Mouse (Mus musculus) midbrain, embryonic 14.5 days (tissue): ENCODE measurements around the gene Slc6a2. TPM values are rescaled to one million over a fixed set of nuclear protein-coding genes. Genes with fewer than 3 reads are reported as not detected.

Source experiments
- ATAC-seq: fragments of 200-750 bp; cut with Nextera tagmentation; 2 replicates; pipeline ENCODE4 v1.8.0; 2017; ENCODE audit warnings: moderate number of reproducible peaks, moderate library complexity; ENCODE audit not compliant: low FRiP score, low TSS enrichment
- DNase-seq: peaks from one replicate; pipeline ENCODE4 v3.0.0-alpha.2; 2015
- H3K27ac ChIP-seq: fragments of 300-500 bp; sonication (generic); replicated peaks from 2 replicates; pipeline ENCODE4 v1.5.1; 2014; ENCODE audit warnings: mild to moderate bottlenecking, low read depth, low read length, moderate library complexity
- H3K27me3 ChIP-seq: fragments of 300-500 bp; sonication (generic); 2 replicates; pipeline ENCODE4 v1.6.1; 2014; ENCODE audit warnings: low read length, control low read depth, mixed read lengths; ENCODE audit not compliant: control insufficient read depth, insufficient read depth
- H3K36me3 ChIP-seq: fragments of 300-500 bp; sonication (generic); 2 replicates; pipeline ENCODE4 v1.6.1; 2014; ENCODE audit warnings: low read length, control low read depth; ENCODE audit not compliant: control insufficient read depth, insufficient read depth
- H3K4me1 ChIP-seq: fragments of 300-500 bp; sonication (generic); 2 replicates; pipeline ENCODE4 v1.6.1; 2014; ENCODE audit warnings: mild to moderate bottlenecking, antibody characterized with exemption, low read length, control low read depth; ENCODE audit not compliant: control insufficient read depth, insufficient read depth
- H3K4me2 ChIP-seq: fragments of 300-500 bp; sonication (generic); 2 replicates; pipeline ENCODE4 v1.6.1; 2014; ENCODE audit warnings: mild to moderate bottlenecking, low read length, moderate library complexity
- H3K4me3 ChIP-seq: fragments of 300-500 bp; sonication (generic); replicated peaks from 2 replicates; pipeline ENCODE4 v1.5.1; 2014; ENCODE audit warnings: low read depth, low read length
- H3K9ac ChIP-seq: fragments of 300-500 bp; sonication (generic); replicated peaks from 2 replicates; pipeline ENCODE4 v1.6.1; 2014; ENCODE audit warnings: mild to moderate bottlenecking, low read length, moderate library complexity
- H3K9me3 ChIP-seq: fragments of 300-500 bp; sonication (generic); 2 replicates; pipeline ENCODE4 v1.6.1; 2016; ENCODE audit warnings: low read length, control low read depth, mixed read lengths; ENCODE audit not compliant: control insufficient read depth
- WGBS: fragments of 180-500 bp; shearing (Covaris S2); extraction: QIAGEN DNeasy Blood & Tissue Kit; methylation state at CpG from one replicate; pipeline ENCODE4 v1.1.7; 2014; 5-methylcytosine and 5-hydroxymethylcytosine counted together
- polyA plus RNA-seq: library from polyadenylated mRNA; unstranded; fragments of >200 nt; fragmentation: Nextera tagmentation; extraction: Ambion mirVana; gene quantifications from 2 replicates; pipeline ENCODE4 v1.2.1, GENCODE M21; 2014

Slc6a2 gene
- polyA plus RNA-seq, 1 experiment from 2014 or later, result 2.4 TPM

- Histone ChIP-seq H3K4me2 (no peak overlapping the region), H3K4me1 (no peaks in the 10 kb centered on the region), H3K27ac (no peak overlapping the region), H3K9ac (no peak overlapping the region), H3K36me3 (no peaks in the 10 kb centered on the region), H3K27me3 (no peaks in the 10 kb centered on the region), H3K9me3 (no peaks in the 10 kb centered on the region), H3K4me3 (no peak overlapping the region)
- WGBS, result 34% methylated on average over 2 of the region's 2 CpGs
- ATAC-seq, result no peak
- peak; percentile 91 for DNase-seq
Observed at GRCm38 (mm10) chr8:92998600-92998999, 38.7 kb downstream of the Slc6a2 start.

DNA sequence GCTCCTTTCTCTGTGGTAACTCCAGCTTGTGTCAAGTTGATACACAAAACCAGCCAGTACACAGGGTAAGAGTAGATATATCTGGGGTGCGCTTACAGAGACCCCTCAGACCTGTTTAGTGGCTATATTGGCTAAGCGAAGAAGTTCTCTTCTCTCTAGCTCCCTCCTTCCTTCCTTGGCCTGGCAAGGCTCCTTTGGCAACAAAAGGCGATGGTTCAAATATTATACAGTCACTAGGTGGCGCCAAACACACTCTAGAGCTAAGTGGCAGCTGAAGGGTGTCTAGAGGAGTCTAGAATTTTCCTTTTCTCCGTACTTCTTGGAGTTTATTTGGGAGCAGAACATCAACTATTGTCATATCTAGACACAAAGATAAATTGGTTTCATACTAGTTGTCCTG lies 50.4 kb downstream of the Slc6a2 start:
- peak; percentile 89 for DNase-seq
- Histone ChIP-seq H3K4me2 (no peak overlapping the region), H3K27me3 (no peaks in the 10 kb centered on the region), H3K9ac (no peak overlapping the region), H3K36me3 (no peaks in the 10 kb centered on the region), H3K27ac (no peak overlapping the region), H3K4me1 (no peaks in the 10 kb centered on the region), H3K9me3 (no peaks in the 10 kb centered on the region), H3K4me3 (no peak overlapping the region)
- no peak for ATAC-seq
- 36% methylated on average over 5 of the region's 5 CpGs for WGBS

DNA sequence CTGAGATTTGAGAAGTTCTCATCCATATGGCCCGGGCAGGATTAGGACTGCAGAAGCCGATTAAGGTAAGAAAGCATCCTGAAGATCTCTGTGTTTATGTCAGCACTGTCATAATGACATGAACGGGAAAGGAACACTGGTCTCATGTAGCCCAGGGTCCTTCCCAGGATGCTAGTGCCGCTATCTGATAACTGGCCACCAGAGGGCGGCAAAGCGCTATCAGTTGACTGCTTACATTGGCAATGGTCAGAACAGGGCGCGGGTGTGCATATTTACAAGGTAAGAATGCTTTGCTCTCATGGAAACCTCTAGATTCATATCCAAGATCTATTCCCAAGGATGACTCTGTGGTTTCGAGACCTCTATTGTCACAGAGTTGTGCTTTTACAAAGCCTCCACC lies 51.6 kb downstream of the Slc6a2 start:
- Histone ChIP-seq H3K36me3 (no peaks in the 10 kb centered on the region), H3K27me3 (no peaks in the 10 kb centered on the region), H3K4me3 (no peak overlapping the region), H3K4me2 (no peak overlapping the region), H3K9ac (no peak overlapping the region), H3K27ac (no peak overlapping the region), H3K9me3 (no peaks in the 10 kb centered on the region), H3K4me1 (no peaks in the 10 kb centered on the region)
- ATAC-seq (peak; percentile 50; the same call in 1 of the 2 replicates), DNase-seq (peak; percentile 95)
- 8% methylated on average over 9 of the region's 9 CpGs for whole genome bisulfite sequencing

GRCm38 (mm10) chr8:93012226-93012625 lies 52.3 kb downstream of the Slc6a2 start:
- Histone ChIP-seq H3K4me1 (no peaks in the 10 kb centered on the region), H3K36me3 (no peaks in the 10 kb centered on the region), H3K4me2 (no peak overlapping the region), H3K27me3 (no peaks in the 10 kb centered on the region), H3K4me3 (no peak overlapping the region), H3K9me3 (no peaks in the 10 kb centered on the region), H3K27ac (no peak overlapping the region), H3K9ac (no peak overlapping the region)
- DNase-seq (peak; percentile 44), ATAC-seq (no peak)
- WGBS, result 79% methylated on average over 6 of the region's 6 CpGs

- Histone ChIP-seq H3K4me3 (no peak overlapping the region), H3K9me3 (no peaks in the 10 kb centered on the region), H3K9ac (no peak overlapping the region), H3K27ac (no peak overlapping the region), H3K27me3 (no peaks in the 10 kb centered on the region), H3K4me1 (no peaks in the 10 kb centered on the region), H3K36me3 (no peaks in the 10 kb centered on the region), H3K4me2 (no peak overlapping the region)
- no peak for ATAC-seq
- DNase-seq, result no peak
- WGBS, result 86% methylated on average over 4 of the region's 4 CpGs
Observed at GRCm38 (mm10) chr8:93014300-93014699, 54.4 kb downstream of the Slc6a2 start.

DNA sequence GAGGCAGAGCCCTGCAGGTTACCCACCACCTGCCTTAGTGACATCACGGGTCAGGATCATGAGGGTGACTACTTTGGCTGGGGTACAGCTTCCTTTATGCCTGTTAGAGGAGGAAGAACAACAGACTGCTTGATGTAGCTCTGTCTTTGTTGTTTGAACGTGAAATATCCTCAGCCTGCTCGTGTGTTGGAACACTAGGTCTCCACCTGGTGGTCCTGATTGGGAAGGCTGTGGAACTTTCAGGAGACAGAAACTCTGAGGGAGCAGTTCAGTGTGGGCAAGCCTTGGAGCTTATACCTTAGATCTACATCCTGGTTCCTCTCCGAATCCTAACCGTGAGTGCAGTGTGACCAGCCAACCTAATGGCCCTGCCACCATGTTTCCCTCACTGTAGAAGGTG lies 61.9 kb downstream of the Slc6a2 start:
- Histone ChIP-seq H3K4me1 (no peaks in the 10 kb centered on the region), H3K27me3 (no peaks in the 10 kb centered on the region), H3K9me3 (no peaks in the 10 kb centered on the region), H3K36me3 (no peaks in the 10 kb centered on the region), H3K9ac (no peak overlapping the region), H3K4me2 (no peak overlapping the region), H3K27ac (no peak overlapping the region), H3K4me3 (no peak overlapping the region)
- ATAC-seq (no peak), DNase-seq (peak; percentile 9)
- 71% methylated on average over 5 of the region's 5 CpGs for WGBS

DNA sequence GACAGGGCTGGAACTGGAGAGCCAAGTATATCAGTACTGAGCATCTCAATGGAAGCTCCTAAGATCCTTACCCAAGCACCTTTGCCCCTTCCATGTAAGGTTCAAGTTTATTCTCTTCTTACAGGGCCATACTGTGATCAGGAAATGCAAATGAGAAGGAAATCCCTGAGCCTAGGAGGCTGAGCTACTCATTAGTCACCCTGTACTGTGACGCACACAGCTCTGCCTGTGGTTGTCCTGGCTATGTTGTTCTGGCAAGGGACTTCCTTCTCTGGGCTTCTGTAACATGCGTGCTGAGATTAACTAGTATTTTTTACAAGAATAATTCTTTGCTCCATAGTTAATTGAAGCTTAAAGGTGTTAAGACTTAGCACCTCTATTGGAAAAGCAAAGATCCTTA lies 70.8 kb downstream of the Slc6a2 start:
- no peaks in the 10 kb centered on the region for H3K4me1 ChIP-seq
- no peaks in the 10 kb centered on the region for H3K27me3 ChIP-seq
- WGBS, result 82% methylated on average over 2 of the region's 2 CpGs
- no peak overlapping the region for H3K4me2 ChIP-seq
- no peak overlapping the region for H3K9ac ChIP-seq
- no peak overlapping the region for H3K27ac ChIP-seq
- ATAC-seq (no peak), DNase-seq (no peak)
- no peaks in the 10 kb centered on the region for H3K36me3 ChIP-seq
- no peak overlapping the region for H3K4me3 ChIP-seq
- no peaks in the 10 kb centered on the region for H3K9me3 ChIP-seq

DNA sequence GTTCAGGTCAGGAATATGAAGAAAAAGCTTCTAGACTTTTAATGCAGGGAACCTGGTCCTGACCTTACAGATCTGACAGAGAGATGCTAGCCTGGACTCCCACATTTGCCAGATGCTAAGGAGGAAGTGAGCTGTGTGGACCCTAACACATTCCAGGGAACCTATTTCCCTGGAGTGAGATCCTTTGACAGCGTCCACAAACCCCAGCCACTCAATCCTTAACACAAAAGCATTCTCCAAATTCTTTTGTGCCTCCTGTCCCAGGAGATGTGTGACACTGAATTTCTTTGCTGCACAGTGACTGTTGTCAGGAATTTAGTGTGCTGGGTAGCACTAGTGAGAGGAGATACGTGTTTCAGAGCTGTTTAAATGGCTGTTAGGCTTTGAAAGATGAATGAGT lies 79.0 kb downstream of the Slc6a2 start:
- no peaks in the 10 kb centered on the region for H3K4me1 ChIP-seq
- no peaks in the 10 kb centered on the region for H3K27me3 ChIP-seq
- H3K4me2 ChIP-seq, result no peak overlapping the region
- ATAC-seq (no peak), DNase-seq (no peak)
- no peak overlapping the region for H3K27ac ChIP-seq
- 3% methylated on average over 2 of the region's 2 CpGs for WGBS
- H3K9me3 ChIP-seq, result no peaks in the 10 kb centered on the region
- no peak overlapping the region for H3K9ac ChIP-seq
- H3K4me3 ChIP-seq, result no peak overlapping the region
- H3K36me3 ChIP-seq, result no peaks in the 10 kb centered on the region

GRCm38 (mm10) chr8:93040256-93040655 lies 80.4 kb downstream of the Slc6a2 start:
- no peak overlapping the region for H3K4me3 ChIP-seq
- H3K27ac ChIP-seq, result no peak overlapping the region
- no peak for ATAC-seq
- no peaks in the 10 kb centered on the region for H3K4me1 ChIP-seq
- no peaks in the 10 kb centered on the region for H3K36me3 ChIP-seq
- H3K27me3 ChIP-seq, result no peaks in the 10 kb centered on the region
- no peak overlapping the region for H3K9ac ChIP-seq
- H3K9me3 ChIP-seq, result no peaks in the 10 kb centered on the region
- DNase-seq, result no peak
- 86% methylated on average over 2 of the region's 2 CpGs for WGBS
- no peak overlapping the region for H3K4me2 ChIP-seq
